ENCODE assay signal across 26 mouse cellular contexts in the genomic region with DNA sequence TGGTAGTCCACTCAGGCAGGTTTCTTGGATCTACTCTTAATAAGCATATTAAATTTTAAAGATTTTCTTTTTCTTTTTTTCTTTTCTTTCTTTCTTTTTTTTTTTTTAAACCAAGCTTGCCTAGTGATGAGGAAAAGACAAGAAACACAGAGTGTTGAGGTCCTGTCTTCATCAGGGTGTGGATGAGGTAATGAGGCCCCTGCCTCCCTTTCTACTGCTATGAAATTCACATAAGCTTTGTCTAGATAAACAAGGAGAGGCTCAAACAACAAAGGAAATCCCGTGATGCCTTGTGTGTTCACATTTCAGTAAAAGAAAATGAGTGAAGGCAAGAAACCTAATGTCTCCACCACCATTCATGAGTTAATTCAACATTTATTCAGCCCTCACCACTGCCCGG.
"Had no signal": no experiment of that assay in that cellular context is flagged by ENCODE, and none has a peak within 500 bp of the region (broad histone marks: within the 10 kb centered on the region; RNA-seq: fewer than 3 reads in every experiment).

No protein-coding gene starts in this region.

- DNase-seq: gastrocnemius, postnatal 14 days; gastrocnemius, postnatal 36 days; heart, adult 11 months; heart, adult 2 months; heart, postnatal 14 days; heart, postnatal 36 days; kidney, adult 11 months; kidney, adult 2 months; kidney, adult 9 months; kidney, postnatal 14 days; kidney, postnatal 36 days; layer of hippocampus, adult 9-11 months; layer of hippocampus, postnatal 36 days; left cerebral cortex, postnatal 4 days had no signal

- H3K4me3 ChIP-seq: heart, adult 2 months; heart, embryonic 13.5 days; heart, embryonic 15.5 days; hindbrain, embryonic 12.5 days; kidney, embryonic 15.5 days; limb, embryonic 13.5 days; limb, embryonic 15.5 days had no signal

- H3K4me2 ChIP-seq: heart, embryonic 11.5 days; heart, embryonic 13.5 days; heart, embryonic 15.5 days; hindbrain, embryonic 12.5 days; hindbrain, embryonic 14.5 days; kidney, embryonic 15.5 days; limb, embryonic 13.5 days; limb, embryonic 15.5 days; liver, embryonic 11.5 days had no signal

- H3K9me3 ChIP-seq: heart, embryonic 13.5 days; heart, embryonic 15.5 days; hindbrain, embryonic 12.5 days; kidney, embryonic 15.5 days; limb, embryonic 13.5 days; limb, embryonic 15.5 days had no signal

- H3K27me3 ChIP-seq: heart, embryonic 13.5 days; heart, embryonic 15.5 days; hindbrain, embryonic 12.5 days; kidney, embryonic 15.5 days; limb, embryonic 13.5 days; limb, embryonic 15.5 days had no signal

- H3K27ac ChIP-seq: heart, adult 2 months; heart, embryonic 13.5 days; heart, embryonic 15.5 days; hindbrain, embryonic 12.5 days; hindbrain, embryonic 14.5 days; hindbrain, postnatal 0 days; kidney, embryonic 15.5 days; kidney, postnatal 0 days; limb, embryonic 13.5 days; limb, embryonic 15.5 days had no signal

- ATAC-seq: hindbrain, postnatal 0 days; intestine, embryonic 16.5 days had no signal

- H3K9ac ChIP-seq: heart, embryonic 13.5 days; heart, embryonic 15.5 days; hindbrain, embryonic 12.5 days; hindbrain, embryonic 14.5 days; kidney, embryonic 15.5 days; limb, embryonic 13.5 days; limb, embryonic 15.5 days had no signal
